Mouse (Mus musculus) midbrain, embryonic 14.5 days (tissue): ENCODE results near the gene Rps6kb1. TPM values are rescaled to one million over a fixed set of nuclear protein-coding genes. Genes with fewer than 3 reads are reported as not detected.
"Not testable (repeated sequence)": the region's sequence is repeated elsewhere in the genome, so short reads cannot be mapped to it uniquely, and the experiment has no call there.

Source experiments
- ATAC-seq: fragments of 200-750 bp; cut with Nextera tagmentation; 2 replicates; pipeline ENCODE4 v1.8.0; 2017; ENCODE audit warnings: moderate number of reproducible peaks, moderate library complexity; ENCODE audit not compliant: low FRiP score, low TSS enrichment
- DNase-seq: peaks from one replicate; pipeline ENCODE4 v3.0.0-alpha.2; 2015
- H3K27ac ChIP-seq: fragments of 300-500 bp; sonication (generic); replicated peaks from 2 replicates; pipeline ENCODE4 v1.5.1; 2014; ENCODE audit warnings: mild to moderate bottlenecking, low read depth, low read length, moderate library complexity
- H3K27me3 ChIP-seq: fragments of 300-500 bp; sonication (generic); 2 replicates; pipeline ENCODE4 v1.6.1; 2014; ENCODE audit warnings: low read length, control low read depth, mixed read lengths; ENCODE audit not compliant: control insufficient read depth, insufficient read depth
- H3K36me3 ChIP-seq: fragments of 300-500 bp; sonication (generic); 2 replicates; pipeline ENCODE4 v1.6.1; 2014; ENCODE audit warnings: low read length, control low read depth; ENCODE audit not compliant: control insufficient read depth, insufficient read depth
- H3K4me1 ChIP-seq: fragments of 300-500 bp; sonication (generic); 2 replicates; pipeline ENCODE4 v1.6.1; 2014; ENCODE audit warnings: mild to moderate bottlenecking, antibody characterized with exemption, low read length, control low read depth; ENCODE audit not compliant: control insufficient read depth, insufficient read depth
- H3K4me2 ChIP-seq: fragments of 300-500 bp; sonication (generic); 2 replicates; pipeline ENCODE4 v1.6.1; 2014; ENCODE audit warnings: mild to moderate bottlenecking, low read length, moderate library complexity
- H3K4me3 ChIP-seq: fragments of 300-500 bp; sonication (generic); replicated peaks from 2 replicates; pipeline ENCODE4 v1.5.1; 2014; ENCODE audit warnings: low read depth, low read length
- H3K9ac ChIP-seq: fragments of 300-500 bp; sonication (generic); replicated peaks from 2 replicates; pipeline ENCODE4 v1.6.1; 2014; ENCODE audit warnings: mild to moderate bottlenecking, low read length, moderate library complexity
- H3K9me3 ChIP-seq: fragments of 300-500 bp; sonication (generic); 2 replicates; pipeline ENCODE4 v1.6.1; 2016; ENCODE audit warnings: low read length, control low read depth, mixed read lengths; ENCODE audit not compliant: control insufficient read depth
- WGBS: fragments of 180-500 bp; shearing (Covaris S2); extraction: QIAGEN DNeasy Blood & Tissue Kit; methylation state at CpG from one replicate; pipeline ENCODE4 v1.1.7; 2014; 5-methylcytosine and 5-hydroxymethylcytosine counted together
- polyA plus RNA-seq: library from polyadenylated mRNA; unstranded; fragments of >200 nt; fragmentation: Nextera tagmentation; extraction: Ambion mirVana; gene quantifications from 2 replicates; pipeline ENCODE4 v1.2.1, GENCODE M21; 2014

The Rps6kb1 gene
- polyA plus RNA-seq, 1 experiment from 2014 or later, result 47.8 TPM

- WGBS, result 71% methylated on average over 3 of the region's 3 CpGs
- Histone ChIP-seq H3K27me3 (no peaks in the 10 kb centered on the region), H3K27ac (no peak overlapping the region), H3K4me2 (no peak overlapping the region; the same call in 1 of the 2 replicates), H3K4me1 (peaks cover 9% of the 10 kb centered on the region; the same call in 1 of the 2 replicates), H3K9ac (no peak overlapping the region), H3K36me3 (no peaks in the 10 kb centered on the region), H3K9me3 (no peaks in the 10 kb centered on the region), H3K4me3 (no peak overlapping the region)
- no peak for ATAC-seq
- DNase-seq, result no peak
Measured at GRCm38 (mm10) chr11:86473576-86473975, 71.0 kb downstream of the Rps6kb1 start.

- peak; percentile 35 for DNase-seq
- WGBS, result 47% methylated on average over 7 of the region's 7 CpGs
- no peaks in the 10 kb centered on the region for H3K9me3 ChIP-seq
- ATAC-seq, result no peak
- H3K36me3 ChIP-seq, result no peaks in the 10 kb centered on the region
- no peaks in the 10 kb centered on the region for H3K27me3 ChIP-seq
- H3K4me3 ChIP-seq, result no peak overlapping the region
- H3K4me1 ChIP-seq, result peaks cover 9% of the 10 kb centered on the region; the same call in 1 of the 2 replicates
- no peak overlapping the region for H3K9ac ChIP-seq
- H3K4me2 ChIP-seq, result peak overlapping the region; percentile 28
- peak overlapping the region; percentile 57; the same call in 1 of the 2 replicates for H3K27ac ChIP-seq
Measured at GRCm38 (mm10) chr11:86472771-86473171, 71.8 kb downstream of the Rps6kb1 start.

- H3K36me3 ChIP-seq, result no peaks in the 10 kb centered on the region
- H3K4me1 ChIP-seq, result peaks cover 9% of the 10 kb centered on the region; the same call in 1 of the 2 replicates
- no peak overlapping the region for H3K4me3 ChIP-seq
- no peak overlapping the region for H3K4me2 ChIP-seq
- ATAC-seq (no peak; the same call in 1 of the 2 replicates), DNase-seq (peak; percentile 65)
- no peak overlapping the region for H3K9ac ChIP-seq
- WGBS, result 11% methylated on average over 6 of the region's 6 CpGs
- no peak overlapping the region for H3K27ac ChIP-seq
- H3K9me3 ChIP-seq, result no peaks in the 10 kb centered on the region
- H3K27me3 ChIP-seq, result no peaks in the 10 kb centered on the region
Measured at GRCm38 (mm10) chr11:86471785-86472184, 72.8 kb downstream of the Rps6kb1 start.

GRCm38 (mm10) chr11:86468971-86469370 lies 75.6 kb downstream of the Rps6kb1 start:
- H3K9ac ChIP-seq, result no peak overlapping the region
- no peak overlapping the region for H3K27ac ChIP-seq
- no peaks in the 10 kb centered on the region for H3K27me3 ChIP-seq
- H3K9me3 ChIP-seq, result no peaks in the 10 kb centered on the region
- 71% methylated on average over 4 of the region's 4 CpGs for whole genome bisulfite sequencing
- no peak overlapping the region for H3K4me2 ChIP-seq
- ATAC-seq (no peak), DNase-seq (no peak)
- no peaks in the 10 kb centered on the region for H3K36me3 ChIP-seq
- no peak overlapping the region for H3K4me3 ChIP-seq
- H3K4me1 ChIP-seq, result peaks cover 9% of the 10 kb centered on the region; the same call in 1 of the 2 replicates

GRCm38 (mm10) chr11:86468345-86468744 lies 76.3 kb downstream of the Rps6kb1 start:
- 83% methylated on average over 8 of the region's 8 CpGs for WGBS
- no peaks in the 10 kb centered on the region for H3K36me3 ChIP-seq
- H3K9me3 ChIP-seq, result no peaks in the 10 kb centered on the region
- H3K4me1 ChIP-seq, result peaks cover 9% of the 10 kb centered on the region; the same call in 1 of the 2 replicates
- no peak overlapping the region for H3K4me2 ChIP-seq
- H3K4me3 ChIP-seq, result no peak overlapping the region
- ATAC-seq (no peak), DNase-seq (peak; percentile 40)
- H3K27me3 ChIP-seq, result no peaks in the 10 kb centered on the region
- H3K27ac ChIP-seq, result no peak overlapping the region
- no peak overlapping the region for H3K9ac ChIP-seq

- 20% methylated on average over 8 of the region's 8 CpGs for WGBS
- DNase-seq, result peak; percentile 87
- not testable (repeated sequence) for H3K9me3 ChIP-seq, H3K9ac ChIP-seq, ATAC-seq, H3K4me2 ChIP-seq, H3K36me3 ChIP-seq, H3K4me3 ChIP-seq, H3K27me3 ChIP-seq, H3K27ac ChIP-seq, H3K4me1 ChIP-seq
Measured at GRCm38 (mm10) chr11:86464275-86464674, 80.3 kb downstream of the Rps6kb1 start.

- Histone ChIP-seq H3K4me1 (no peaks in the 10 kb centered on the region), H3K27ac (no peak overlapping the region), H3K36me3 (no peaks in the 10 kb centered on the region), H3K4me2 (no peak overlapping the region), H3K27me3 (no peaks in the 10 kb centered on the region), H3K9me3 (no peaks in the 10 kb centered on the region), H3K9ac (no peak overlapping the region), H3K4me3 (no peak overlapping the region)
- no peak for DNase-seq
- no peak for ATAC-seq
Measured at GRCm38 (mm10) chr11:86462579-86462978, 82.0 kb downstream of the Rps6kb1 start.

- H3K9ac ChIP-seq, result no peak overlapping the region
- H3K4me2 ChIP-seq, result no peak overlapping the region
- ATAC-seq (no peak), DNase-seq (no peak)
- H3K4me1 ChIP-seq, result no peaks in the 10 kb centered on the region
- no peaks in the 10 kb centered on the region for H3K36me3 ChIP-seq
- no peak overlapping the region for H3K4me3 ChIP-seq
- 91% methylated on average over 6 of the region's 6 CpGs for WGBS
- H3K27me3 ChIP-seq, result no peaks in the 10 kb centered on the region
- H3K9me3 ChIP-seq, result no peaks in the 10 kb centered on the region
- H3K27ac ChIP-seq, result no peak overlapping the region
Measured at GRCm38 (mm10) chr11:86458866-86459265, 85.7 kb downstream of the Rps6kb1 start.

- ATAC-seq (no peak), DNase-seq (no peak)
- Histone ChIP-seq H3K9ac (no peak overlapping the region), H3K9me3 (no peaks in the 10 kb centered on the region), H3K27ac (no peak overlapping the region), H3K4me3 (no peak overlapping the region), H3K4me1 (no peaks in the 10 kb centered on the region), H3K36me3 (no peaks in the 10 kb centered on the region), H3K4me2 (no peak overlapping the region), H3K27me3 (no peaks in the 10 kb centered on the region)
- 88% methylated on average over 6 of the region's 6 CpGs for WGBS
Measured at GRCm38 (mm10) chr11:86457545-86457944, 87.1 kb downstream of the Rps6kb1 start.
